Mouse (Mus musculus) adrenal gland, postnatal 25 days (tissue): ENCODE measurements around the gene Slit3. TPM values are rescaled to one million over a fixed set of nuclear protein-coding genes. Genes with fewer than 3 reads are reported as not detected.

Experiments used
- DNase-seq: peaks from one replicate; pipeline ENCODE4 v3.0.0; 2021; ENCODE audit warnings: mixed read lengths
- total RNA-seq: library from RNA; stranded (reverse); gene quantifications from 2 replicates; pipeline ENCODE4 v1.2.3, GENCODE M21; 2021

Gene Slit3
- total RNA-seq, 1 experiment from 2014 or later: 40.6 TPM

DNA sequence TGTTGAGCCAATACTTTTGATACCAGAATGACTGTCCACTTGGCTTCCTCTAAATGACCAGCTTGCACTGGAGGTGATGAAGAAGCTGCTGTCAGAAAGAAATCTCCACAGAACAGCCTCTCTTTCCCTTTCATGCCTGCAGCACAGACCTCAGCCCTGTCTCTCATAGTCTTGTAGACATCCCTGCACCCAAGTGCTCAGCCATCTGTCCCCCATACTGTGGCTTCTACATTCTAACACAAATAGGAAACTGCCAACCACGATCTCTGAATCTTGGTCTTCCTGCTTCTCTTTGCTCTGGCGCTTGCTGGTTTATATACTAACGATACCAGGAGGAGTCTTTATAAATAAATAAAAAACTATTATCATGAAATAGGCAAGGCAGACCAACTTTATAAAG is 184.9 kb downstream of the Slit3 start:
- no peak for DNase-seq

DNA sequence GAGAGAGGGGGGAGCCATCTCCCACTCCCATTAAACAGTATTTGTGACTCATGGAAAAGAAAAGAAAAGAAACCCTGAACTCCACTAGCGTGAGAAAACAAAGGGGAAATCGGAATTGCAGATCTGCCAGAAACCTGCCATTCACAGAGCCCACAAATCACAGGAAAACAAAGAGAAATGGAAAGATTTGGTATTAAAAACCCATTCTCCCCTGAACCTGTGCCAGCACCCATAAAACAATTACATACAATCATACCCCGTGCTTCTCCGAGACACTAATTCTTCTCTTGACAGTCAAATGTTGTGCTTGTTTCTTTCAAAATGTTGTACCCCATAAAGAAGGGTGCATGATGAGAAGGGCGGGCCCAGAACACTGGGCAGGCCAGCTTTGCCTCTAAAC is 185.9 kb downstream of the Slit3 start:
- no peak for DNase-seq

DNA sequence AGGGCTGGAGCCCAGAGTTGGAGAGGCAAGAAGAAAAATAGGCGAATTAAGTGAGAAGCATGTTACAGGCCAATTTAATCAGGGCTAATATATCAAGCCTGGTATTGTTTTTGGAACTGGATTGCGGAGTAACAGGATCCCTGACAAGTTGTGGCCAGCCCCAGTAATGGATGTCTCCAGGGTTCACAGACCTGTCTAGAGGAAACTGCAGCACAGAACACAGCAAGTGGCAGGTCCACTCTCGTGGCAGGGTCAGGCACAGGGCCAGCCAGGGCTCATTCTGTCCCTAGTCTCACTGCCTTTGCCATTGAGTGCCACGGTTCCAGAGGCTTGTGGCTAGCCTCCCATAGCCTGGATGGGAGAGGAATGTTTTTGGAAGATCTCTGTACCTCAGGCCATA is 187.0 kb downstream of the Slit3 start:
- no peak for DNase-seq

DNA sequence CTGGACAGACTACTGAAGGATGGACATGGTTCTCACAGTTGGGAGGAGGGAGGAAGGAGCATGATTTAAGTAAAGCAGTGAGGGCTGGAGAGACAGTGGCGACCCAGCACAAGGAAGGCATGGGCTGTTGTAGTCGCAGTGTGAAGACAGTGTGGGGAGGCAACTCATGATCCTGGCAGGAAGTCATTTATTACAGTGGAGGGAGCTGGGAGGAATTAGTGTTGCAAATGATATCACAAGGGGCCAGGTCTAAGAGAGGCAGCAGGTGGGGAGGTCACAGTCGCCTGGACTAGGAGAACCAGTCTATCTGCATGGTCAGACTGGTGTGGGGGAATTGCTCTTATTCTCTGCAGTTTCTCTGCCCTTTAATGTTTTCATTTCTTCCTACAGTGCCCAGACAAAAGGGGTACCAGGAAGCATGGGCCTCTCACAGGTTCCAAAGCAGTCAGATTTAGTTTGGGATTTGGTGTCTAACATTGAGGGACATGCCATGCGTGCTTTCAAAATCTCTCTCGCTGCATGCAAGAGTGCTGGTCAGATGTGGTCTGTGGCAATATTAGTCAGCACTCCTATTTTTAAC is 194.5 kb downstream of the Slit3 start:
- no peak for DNase-seq

DNA sequence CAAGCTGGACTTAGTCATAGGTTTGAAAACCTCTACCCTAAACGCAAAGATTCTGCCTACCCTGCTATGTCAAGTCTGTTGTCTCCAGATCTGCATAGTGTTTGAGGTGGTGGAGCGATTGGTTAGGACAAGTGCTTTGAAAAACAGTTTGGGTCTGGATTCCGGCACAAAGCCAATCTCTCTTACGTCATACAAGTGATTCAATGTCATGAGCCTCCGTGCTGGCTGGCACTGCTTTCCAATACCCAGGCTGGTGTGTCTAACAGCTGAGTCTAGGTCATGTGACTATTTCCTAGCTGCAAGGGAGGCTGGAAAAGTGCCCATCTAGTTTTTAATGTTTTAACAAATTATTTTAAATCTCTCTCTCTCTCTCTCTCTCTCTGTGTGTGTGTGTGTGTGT is 196.2 kb downstream of the Slit3 start:
- DNase-seq: no peak

DNA sequence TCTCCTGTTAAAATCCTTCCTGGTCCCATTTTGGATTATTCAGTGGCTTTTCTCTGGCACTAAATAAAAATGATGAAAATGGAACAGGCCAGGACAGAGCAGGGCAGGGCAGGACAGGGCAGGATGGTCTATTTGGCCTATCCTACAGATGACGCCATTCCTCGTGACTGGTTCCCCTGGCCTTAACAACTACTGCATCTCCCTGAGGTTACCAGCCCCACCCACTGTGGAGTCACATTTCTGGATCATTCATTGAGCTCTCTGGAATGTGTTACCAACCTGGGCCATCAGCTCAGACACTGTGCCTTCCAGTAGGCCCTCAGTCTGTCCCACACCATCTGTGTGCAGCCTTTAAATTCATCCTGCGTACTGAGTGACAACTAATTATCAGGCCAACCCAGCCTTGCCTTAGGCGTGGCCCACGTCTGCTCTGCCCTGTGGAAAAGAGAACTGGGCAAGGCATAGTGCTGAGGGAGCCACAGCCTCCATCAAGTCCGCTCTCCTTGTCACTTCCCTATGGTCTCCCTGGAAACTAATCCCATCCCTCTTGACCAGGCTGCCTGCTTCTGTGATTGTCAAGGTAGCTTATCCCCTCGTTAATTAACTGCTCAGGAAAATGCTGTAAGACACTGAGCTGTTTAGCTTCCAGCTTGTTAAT is 196.9 kb downstream of the Slit3 start:
- no peak for DNase-seq

DNA sequence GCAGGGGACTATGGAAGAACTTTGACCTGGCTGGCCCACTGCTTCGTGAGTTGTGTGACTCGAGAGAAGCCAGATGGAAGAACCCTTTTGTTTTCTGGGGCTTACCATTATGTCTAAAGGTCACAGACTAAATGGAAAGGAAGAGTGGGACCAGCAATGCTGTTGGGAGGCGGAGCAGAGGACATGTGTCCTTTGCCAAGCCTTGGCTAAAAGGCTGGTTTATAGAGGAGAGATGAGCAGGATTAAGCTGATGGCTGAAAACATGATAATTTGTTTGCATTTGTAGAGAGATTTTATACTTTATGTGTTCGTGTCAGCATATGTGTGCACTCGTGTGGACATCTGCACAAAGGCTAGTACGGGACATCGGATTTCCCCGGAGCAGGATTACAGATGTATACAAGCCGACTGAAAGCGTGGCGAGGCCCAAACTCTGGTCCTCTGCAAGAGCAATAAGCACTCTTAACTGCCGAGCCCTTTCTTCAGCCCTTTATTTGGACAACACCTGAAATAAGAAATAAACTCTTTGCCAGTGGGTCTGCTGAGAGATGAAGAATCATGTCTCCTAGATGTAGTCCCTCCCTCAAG is 197.5 kb downstream of the Slit3 start:
- DNase-seq: no peak

DNA sequence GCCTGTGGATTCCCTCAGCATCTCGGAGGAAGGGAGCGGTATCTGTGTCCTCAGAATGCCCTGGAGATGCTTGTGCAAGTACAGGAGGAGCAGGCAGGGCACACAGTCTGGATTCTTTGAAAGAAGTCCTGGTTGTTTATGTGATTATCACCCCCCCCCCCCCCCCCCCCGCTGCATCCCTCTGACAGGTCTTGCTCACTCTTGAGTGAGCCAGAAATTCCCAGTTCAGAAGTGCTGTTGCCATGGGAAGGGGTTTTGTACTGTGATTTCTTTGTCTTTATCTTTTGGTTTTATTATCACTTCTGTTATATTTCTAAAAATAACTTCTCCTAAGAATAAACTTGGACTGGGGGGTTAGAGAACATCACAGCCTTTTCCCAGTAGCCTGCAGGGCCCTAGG is 199.5 kb downstream of the Slit3 start:
- no peak for DNase-seq

DNA sequence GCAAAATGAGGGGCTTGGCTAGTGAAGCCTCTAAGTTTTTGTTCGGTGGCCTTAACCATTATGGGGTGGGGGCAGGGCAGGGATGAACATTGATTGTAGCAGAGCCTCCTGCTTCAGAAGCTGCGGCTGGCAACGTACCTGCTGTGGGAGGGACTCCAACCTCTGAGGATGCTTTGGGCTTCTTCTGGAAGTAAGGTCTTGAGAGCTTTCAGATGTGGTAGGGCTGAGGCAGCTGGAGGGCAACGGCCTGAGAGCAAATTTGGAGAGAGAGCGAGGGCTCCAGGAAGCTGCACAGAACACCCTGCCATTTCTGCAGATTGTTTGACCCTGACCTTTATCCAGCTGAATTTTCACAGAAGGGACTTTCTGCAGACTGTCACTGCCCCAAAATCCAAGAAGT is 203.4 kb downstream of the Slit3 start:
- DNase-seq: no peak

DNA sequence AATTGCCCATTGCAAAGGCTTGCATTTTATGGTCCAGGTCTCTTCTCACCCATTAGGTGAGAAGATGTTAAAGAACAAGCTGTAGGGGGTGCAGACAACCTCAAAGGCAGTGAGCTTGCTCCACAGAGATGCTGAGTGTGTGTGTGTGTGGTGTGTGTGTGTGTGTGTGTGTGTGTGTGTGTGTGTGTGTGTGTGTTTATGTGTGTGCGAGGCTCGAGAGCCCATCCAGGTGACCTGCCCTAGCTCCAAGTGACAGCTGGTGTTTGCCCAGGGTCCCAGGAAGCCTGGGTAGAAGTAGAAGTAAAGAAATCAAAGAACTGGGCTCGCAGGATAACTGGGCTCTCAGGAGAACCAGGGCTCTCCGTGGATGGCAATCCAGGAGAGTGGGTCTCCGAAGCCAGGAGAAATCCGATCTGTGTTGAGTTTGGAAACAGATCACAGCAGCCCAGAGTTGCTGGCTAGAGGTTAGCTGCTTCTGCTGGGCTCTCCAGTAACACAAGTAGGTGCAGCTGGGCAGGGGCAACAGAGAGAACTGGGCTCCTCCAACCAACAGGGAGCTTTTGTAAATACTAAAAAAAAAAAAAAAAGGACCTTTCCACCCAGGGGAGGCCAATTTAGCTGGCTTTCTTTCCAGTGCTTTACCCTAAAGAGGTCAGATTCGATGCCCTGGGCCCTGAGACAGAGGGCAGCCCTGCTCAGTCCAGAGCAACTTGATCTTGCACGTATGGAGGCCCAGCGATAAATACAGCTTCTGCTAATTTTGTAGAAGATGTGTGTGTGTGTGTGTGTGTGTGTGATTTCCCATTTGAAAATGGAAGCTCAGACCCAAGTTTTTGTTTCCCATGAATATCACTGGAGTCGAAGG is 204.3 kb downstream of the Slit3 start:
- DNase-seq: no peak

DNA sequence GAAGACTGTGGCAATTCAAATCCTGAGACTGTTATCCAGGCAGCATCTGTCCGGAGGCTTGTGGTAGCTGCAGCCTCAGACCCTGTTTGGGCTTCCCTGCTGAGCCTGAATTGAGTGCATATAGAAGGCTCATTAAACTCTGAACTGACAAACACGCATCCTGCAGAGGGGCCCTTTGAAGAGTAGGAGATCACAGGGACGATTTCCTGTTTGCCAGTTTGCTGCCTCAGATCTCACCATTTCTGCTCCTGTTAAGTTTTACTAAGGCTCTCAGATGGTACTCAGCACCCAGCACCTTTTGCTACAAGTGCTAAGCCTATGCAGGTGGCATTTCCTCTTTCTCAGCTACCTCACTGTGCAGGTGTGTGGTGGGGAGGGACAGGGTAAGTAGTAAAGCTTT is 205.3 kb downstream of the Slit3 start:
- no peak for DNase-seq

DNA sequence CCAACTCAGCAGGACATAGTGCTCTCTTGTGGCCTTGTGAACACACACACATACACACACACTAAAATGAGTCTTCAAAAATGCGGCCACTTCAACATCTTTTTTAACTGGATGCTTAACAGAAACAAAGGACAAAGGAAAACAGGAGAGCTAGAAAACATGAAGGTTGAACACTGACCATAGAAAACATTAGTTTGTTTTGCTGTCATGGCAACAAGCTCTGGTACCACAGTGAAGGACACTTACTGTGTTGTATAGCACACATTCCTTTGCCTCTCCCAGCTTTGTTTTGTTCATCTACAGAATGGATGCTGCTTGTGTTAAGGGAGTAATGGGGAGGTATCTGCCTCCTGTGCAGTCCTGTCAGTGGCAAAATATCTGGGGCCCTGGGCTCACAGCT is 206.9 kb downstream of the Slit3 start:
- no peak for DNase-seq

DNA sequence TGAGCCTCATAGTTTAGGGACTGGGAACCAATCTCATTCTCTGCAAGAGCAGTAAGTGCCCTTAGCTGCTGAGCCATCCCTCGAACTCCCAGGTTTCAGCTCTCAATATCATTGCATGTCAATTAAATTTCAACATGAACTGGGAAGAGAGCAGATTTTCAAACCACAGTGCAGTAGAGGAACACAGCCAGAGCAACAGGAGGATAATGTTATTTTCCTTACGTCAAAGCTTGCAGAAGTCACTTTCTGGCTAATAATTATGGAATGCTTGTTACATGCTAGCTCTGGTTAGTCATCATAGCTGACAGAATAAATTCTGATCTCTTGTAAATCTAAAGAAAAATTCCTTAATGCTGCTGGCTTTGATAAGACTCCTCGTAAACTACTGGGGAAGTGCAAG is 210.5 kb downstream of the Slit3 start:
- DNase-seq: no peak

DNA sequence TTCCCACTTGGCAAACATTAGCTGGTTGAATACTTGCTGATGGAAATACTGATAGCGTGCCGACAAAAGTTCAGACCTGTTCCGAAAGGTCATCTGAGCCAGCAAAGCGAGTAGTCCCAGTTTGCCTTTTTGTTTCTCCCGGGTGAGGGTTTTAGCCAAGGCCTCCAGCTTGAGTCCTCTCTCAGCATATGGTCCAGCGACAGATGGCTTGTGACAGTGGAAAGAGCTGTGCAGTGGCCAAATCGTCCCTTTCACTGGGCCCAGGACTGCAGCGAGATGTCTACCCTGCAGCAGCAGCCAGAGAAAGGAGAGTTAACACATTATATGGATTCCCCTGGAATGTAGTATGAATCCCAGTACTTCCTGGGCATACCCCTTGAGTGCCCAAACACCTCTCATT is 215.5 kb downstream of the Slit3 start:
- no peak for DNase-seq

DNA sequence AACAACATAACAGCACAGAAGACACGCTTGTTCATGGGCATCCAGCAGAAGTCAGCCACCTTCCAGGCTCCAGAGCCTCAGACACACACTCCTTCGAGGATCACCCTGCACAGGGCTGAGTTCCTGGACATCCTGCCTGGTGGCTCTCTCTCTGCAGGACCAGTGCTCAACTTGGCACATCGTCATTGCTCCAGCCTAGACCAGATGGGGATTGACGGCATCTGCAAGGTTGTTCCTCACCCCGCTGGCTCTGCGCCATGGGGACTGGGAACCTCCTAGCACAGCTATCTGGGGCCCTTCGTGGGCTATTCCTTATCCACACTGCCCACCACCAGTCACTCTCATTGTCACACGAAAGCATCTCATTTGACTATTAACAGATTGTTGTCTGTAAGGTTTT is 216.5 kb downstream of the Slit3 start:
- peak; percentile 73 for DNase-seq

DNA sequence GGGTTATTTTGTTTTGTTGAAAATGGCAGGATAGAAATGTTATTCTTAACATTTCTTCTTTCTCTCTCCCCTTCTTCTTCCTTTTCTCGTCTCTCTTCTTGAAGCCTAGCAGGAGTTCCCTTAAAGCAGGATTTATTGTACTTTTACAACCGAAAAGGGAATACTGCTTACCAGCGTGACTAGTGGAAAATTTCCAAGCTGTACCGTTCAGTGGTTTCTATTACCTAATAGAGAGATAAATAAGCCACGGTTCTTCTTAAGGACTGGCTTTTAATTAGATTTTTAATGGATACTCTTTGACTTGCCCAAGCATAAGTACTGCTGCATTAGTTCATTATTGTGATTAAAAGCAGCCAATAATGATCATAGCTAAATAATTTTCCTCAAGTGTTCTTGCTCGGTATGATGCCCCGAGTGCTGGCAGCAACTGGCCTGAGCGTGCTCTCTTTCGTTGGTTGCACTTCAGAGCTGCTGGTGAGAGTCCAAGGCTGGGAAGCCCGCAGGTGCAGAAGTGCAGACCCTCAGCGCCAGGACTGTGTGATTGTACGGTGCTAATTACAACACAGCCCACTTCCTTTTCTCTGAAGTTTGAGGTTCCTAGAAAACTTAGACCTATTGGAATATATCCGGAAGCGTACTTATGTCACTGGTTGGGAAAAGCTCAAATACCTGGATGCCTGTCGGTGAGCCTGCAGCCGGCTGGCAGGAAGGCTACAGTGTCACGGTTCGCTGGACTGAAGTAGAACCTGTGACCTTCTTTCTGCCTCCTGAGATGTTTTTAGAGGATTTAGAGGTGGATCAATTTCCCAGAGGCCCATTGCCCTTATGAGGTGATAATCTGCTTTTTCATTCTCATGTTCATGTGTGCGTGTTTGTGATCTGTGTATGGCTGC is 217.1 kb downstream of the Slit3 start:
- DNase-seq: no peak

DNA sequence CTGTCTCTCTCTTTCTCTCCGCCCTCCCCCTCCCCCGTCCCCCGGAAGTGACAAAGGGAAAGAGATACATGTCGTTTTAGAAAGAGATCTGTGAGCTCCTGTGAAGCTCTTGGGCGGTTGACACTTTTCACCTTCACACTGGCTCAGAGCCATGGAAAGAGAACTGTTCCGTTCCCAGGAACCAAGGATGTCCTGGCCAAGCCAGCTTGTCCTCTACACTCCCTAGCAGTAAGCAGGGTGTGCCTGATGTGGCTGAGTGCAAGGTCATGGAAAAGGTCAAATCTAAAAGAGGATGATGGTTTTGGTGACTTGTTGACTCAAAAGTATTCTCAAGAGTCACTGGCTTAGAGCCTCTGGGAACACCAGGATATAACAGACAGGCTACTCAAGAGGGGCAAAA is 219.7 kb downstream of the Slit3 start:
- no peak for DNase-seq

DNA sequence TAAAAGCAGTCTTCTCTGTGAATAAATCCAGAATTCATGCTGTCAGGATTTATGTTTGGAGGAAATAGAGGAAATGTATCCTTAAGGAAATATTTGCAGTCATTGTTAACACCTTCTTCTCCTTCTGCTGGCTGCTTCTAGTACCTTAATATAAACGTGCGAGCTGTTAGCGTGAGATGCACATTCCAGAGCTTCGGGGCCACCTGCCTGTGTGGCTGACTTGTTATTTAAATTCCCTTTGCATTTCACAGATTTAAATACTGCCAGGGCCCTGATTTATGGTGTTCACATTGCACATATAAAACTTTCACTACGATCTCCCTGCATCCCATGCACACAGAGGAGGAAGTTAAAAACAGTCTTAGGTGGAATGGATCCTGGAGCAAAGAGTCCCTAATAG is 221.5 kb downstream of the Slit3 start:
- DNase-seq: no peak

DNA sequence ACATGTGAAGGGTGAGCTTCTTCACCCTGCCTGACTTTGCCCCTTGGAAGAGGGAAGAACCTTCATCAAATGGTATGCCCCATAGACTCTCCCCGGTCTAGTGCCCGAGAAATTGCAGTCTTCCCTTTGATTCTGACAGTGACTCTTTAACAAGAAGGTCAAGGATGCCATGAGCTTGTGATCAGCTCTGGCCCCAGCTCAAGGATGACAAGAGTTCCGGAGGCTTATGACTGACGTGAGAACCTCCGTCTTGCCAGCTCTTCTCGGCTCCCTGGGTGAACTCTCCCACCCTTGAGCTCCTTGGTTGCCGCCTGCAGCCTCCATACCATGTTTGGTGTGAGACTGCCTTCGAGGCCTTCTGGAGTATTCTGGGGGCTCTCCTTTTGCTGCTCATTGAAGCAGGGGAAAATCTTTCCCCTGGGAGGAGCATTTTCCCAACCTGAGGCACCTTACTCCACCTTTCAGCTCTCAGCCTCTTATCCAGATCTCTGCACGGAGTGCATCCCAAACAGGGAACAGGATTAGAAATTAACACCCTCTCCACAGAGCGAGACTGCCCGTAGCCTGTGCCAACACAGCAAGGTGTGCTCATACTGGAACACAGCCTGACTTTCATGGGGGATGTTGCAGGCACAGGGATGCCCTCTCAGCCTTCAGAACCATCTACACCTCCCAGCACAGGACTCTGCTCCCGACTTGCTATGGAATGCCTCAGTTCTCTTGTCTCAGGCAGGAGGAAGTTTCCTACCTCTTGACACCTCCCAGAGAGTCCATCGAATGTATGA is 224.9 kb downstream of the Slit3 start:
- DNase-seq: peak; percentile 37

DNA sequence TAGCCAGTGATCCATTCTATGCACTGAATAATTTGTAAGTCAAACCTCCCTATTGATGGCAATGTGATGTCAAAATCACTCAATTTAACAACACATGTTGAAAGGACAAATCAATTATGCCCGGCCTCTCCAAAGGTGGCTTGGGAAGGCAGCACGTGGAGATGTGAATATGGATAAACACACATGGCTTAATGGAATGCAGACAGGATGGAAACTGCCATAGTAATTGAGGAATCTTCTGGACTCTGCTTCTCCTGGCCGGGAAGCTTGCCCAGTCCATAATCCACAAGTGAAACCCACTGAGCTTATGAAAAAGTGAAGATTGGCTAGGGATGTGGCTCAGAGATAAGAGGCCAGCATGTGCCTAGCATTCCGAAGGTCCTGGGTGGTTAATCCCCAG is 227.1 kb downstream of the Slit3 start:
- no peak for DNase-seq

DNA sequence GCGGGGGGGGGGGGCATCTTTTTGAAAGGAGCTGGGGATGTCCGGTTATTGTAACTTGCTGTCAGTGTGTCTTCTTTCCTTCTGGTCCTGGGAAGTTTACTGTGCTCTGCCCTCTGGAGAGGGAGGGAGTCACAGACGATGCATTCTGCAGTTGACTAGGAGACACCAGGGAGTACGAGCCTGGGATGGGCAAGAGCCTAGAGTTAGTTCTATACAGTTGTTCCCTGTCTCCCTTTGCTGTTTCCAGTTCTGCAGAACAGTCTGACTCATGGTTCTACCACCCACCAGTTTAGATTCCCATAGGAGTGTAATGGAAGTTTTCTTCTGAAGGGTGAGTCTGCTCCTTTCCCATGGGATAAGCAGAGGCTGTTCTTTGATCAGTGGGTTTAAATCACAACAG is 229.9 kb downstream of the Slit3 start:
- DNase-seq: no peak
